Mouse (Mus musculus): ENCODE measurements around the gene Dock1.

GRCm38 (mm10) chr7:135210831-135211230 is 540.4 kb downstream of the Dock1 start:
- TF ChIP-seq ZC3H11A (IDR thresholded peaks at IDR 0.05; ENCODE audit: borderline replicate concordance, low read depth, low read length) (no peak), CHD2 (IDR thresholded peaks at IDR 0.05; ENCODE audit: low read depth, low read length) (no peak), HCFC1 (IDR thresholded peaks at IDR 0.05; ENCODE audit: borderline replicate concordance, insufficient read depth, low read length) (no peak), ZNF384 (IDR thresholded peaks at IDR 0.05; ENCODE audit: low read depth, low read length) (no peak)

All from ES-E14 (cell line).